Mouse (Mus musculus) forebrain, embryonic 16.5 days (tissue): ENCODE measurements around the gene Avpr2. TPM values are rescaled to one million over a fixed set of nuclear protein-coding genes. Genes with fewer than 3 reads are reported as not detected.
A peak's percentile ranks its signal among the peaks of the same experiment; 100 is the strongest.

Source experiments
- ATAC-seq: fragments of 200-750 bp; cut with Nextera tagmentation; 2 replicates; pipeline ENCODE4 v1.8.0; 2017; ENCODE audit warnings: mild to moderate bottlenecking, moderate library complexity
- H3K27ac ChIP-seq: fragments of 300-500 bp; sonication (generic); 2 replicates; pipeline ENCODE4 v1.5.1; 2014; ENCODE audit warnings: low read length, control low read depth
- H3K27me3 ChIP-seq: fragments of 300-500 bp; sonication (generic); replicated peaks from 2 replicates; pipeline ENCODE4 v1.6.1; 2014; ENCODE audit warnings: low read length; ENCODE audit not compliant: control insufficient read depth, insufficient read depth
- H3K36me3 ChIP-seq: fragments of 300-500 bp; sonication (generic); 2 replicates; pipeline ENCODE4 v1.6.1; 2014; ENCODE audit not compliant: control insufficient read depth, insufficient read depth
- H3K4me1 ChIP-seq: fragments of 300-500 bp; sonication (generic); replicated peaks from 2 replicates; pipeline ENCODE4 v1.6.1; 2014; ENCODE audit warnings: low read length; ENCODE audit not compliant: control insufficient read depth, insufficient read depth
- H3K4me2 ChIP-seq: fragments of 300-500 bp; sonication (generic); 2 replicates; pipeline ENCODE4 v1.6.1; 2014; ENCODE audit warnings: mild to moderate bottlenecking, low read length, control low read depth
- H3K4me3 ChIP-seq: fragments of 300-500 bp; sonication (generic); replicated peaks from 2 replicates; pipeline ENCODE4 v1.5.1; 2014; ENCODE audit warnings: mild to moderate bottlenecking, low read length, control low read depth
- H3K9ac ChIP-seq: fragments of 300-500 bp; sonication (generic); replicated peaks from 2 replicates; pipeline ENCODE4 v1.6.1; 2014; ENCODE audit warnings: low read depth, low read length, control low read depth
- H3K9me3 ChIP-seq: fragments of 300-500 bp; sonication (generic); 2 replicates; pipeline ENCODE4 v1.6.1; 2016; ENCODE audit warnings: low read length; ENCODE audit not compliant: control insufficient read depth
- WGBS: fragments of 180-500 bp; shearing (Covaris S2); extraction: QIAGEN DNeasy Blood & Tissue Kit; methylation state at CpG from one replicate; pipeline ENCODE4 v1.1.7; 2014; 5-methylcytosine and 5-hydroxymethylcytosine counted together
- polyA plus RNA-seq: library from polyadenylated mRNA; unstranded; fragments of >200 nt; fragmentation: Nextera tagmentation; extraction: Ambion mirVana; gene quantifications from 2 replicates; pipeline ENCODE4 v1.2.1, GENCODE M21; 2015

Avpr2 gene
- 0.16 and 0.24 TPM in 2 replicates for polyA plus RNA-seq

DNA sequence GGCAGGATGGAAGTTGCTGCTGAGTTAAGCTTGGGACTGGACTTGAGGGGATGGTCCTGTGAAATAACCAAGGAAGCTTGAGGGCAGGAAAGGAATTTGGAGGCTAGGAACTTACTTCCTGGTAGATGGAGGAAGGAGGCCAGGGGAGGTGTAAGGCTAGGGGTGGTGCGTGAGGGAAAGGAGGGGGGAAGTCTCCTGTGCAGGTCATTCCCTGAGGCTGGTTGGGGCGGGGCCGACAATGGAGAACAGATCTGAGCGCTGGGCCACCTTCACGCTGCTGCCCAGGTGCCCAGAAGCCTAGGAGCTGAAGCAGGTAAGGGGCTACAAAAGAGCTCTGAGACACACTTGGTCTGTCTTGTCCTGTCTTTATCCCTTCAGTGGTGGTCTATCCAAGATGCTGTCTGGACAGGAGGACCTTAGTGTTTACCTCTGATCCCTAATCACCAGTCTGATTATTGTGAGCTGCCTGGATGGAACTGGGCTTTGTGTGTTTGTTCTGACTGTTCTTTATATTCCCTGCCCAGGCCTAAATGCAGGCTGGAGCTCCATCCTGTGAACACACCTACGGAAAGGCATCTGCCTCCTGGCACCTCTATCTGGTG lies at the start of gene Avpr2:
Avpr2 (plus strand) TSS at position 552 of the 602 bp plus-strand sequence.
- no peaks in the 10 kb centered on the region for H3K4me1 ChIP-seq
- no peak within 1 kb of the TSS for H3K4me3 ChIP-seq
- no peaks in the 10 kb centered on the region for H3K9me3 ChIP-seq
- no peaks in the 10 kb centered on the region for H3K27me3 ChIP-seq
- H3K36me3 ChIP-seq, result no peaks in the 10 kb centered on the region
- no peak within 1 kb of the TSS for H3K4me2 ChIP-seq
- no peak within 1 kb of the TSS for H3K27ac ChIP-seq
- 83% methylated on average over 6 of the region's 6 CpGs for WGBS
- H3K9ac ChIP-seq, result no peak within 1 kb of the TSS
- no peak for ATAC-seq

GRCm38 (mm10) chrX:73854326-73855086 lies 37.4 kb upstream of the Avpr2 start:
- Histone ChIP-seq H3K36me3 (peaks cover 5% of the 10 kb centered on the region; the same call in 1 of the 2 replicates), H3K27me3 (no peaks in the 10 kb centered on the region), H3K9ac (no peak overlapping the region), H3K9me3 (no peaks in the 10 kb centered on the region), H3K4me3 (no peak overlapping the region), H3K4me1 (no peaks in the 10 kb centered on the region), H3K4me2 (no peak overlapping the region), H3K27ac (no peak overlapping the region)
- peak; percentile 16; the same call in 1 of the 2 replicates for ATAC-seq
- WGBS, result 70% methylated on average over 9 of the region's 9 CpGs

DNA sequence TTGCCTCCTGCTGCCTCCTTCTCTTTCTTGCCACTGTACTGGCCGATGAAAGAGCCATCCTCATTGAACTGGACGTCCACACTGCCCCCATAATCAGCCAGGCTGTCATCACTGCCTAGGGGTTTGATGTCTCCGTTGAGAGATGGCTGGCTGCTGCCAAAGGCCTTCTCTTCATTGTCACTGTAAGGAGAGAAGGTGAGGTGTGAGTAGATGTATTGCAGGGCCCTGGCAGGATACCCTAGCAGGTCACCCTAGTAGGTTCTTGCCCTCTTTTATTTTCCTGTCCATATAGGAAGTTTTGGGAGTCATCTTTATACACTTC lies 36.9 kb upstream of the Avpr2 start:
- Histone ChIP-seq H3K4me1 (no peaks in the 10 kb centered on the region), H3K9me3 (no peaks in the 10 kb centered on the region), H3K27me3 (no peaks in the 10 kb centered on the region), H3K4me3 (no peak overlapping the region), H3K9ac (no peak overlapping the region), H3K27ac (no peak overlapping the region), H3K4me2 (no peak overlapping the region), H3K36me3 (peaks cover 6% of the 10 kb centered on the region; the same call in 1 of the 2 replicates)
- ATAC-seq, result no peak
- WGBS, result 76% methylated on average over 3 of the region's 3 CpGs

- H3K4me3 ChIP-seq, result no peak overlapping the region
- no peaks in the 10 kb centered on the region for H3K27me3 ChIP-seq
- WGBS, result 42% methylated on average over 3 of the region's 3 CpGs
- no peak overlapping the region for H3K27ac ChIP-seq
- peak; percentile 63 for ATAC-seq
- H3K36me3 ChIP-seq, result peaks cover 2% of the 10 kb centered on the region; the same call in 1 of the 2 replicates
- H3K9ac ChIP-seq, result no peak overlapping the region
- no peak overlapping the region for H3K4me2 ChIP-seq
- H3K4me1 ChIP-seq, result peaks cover 28% of the 10 kb centered on the region
- H3K9me3 ChIP-seq, result no peaks in the 10 kb centered on the region
Observed at GRCm38 (mm10) chrX:73864692-73865091, 27.2 kb upstream of the Avpr2 start.

DNA sequence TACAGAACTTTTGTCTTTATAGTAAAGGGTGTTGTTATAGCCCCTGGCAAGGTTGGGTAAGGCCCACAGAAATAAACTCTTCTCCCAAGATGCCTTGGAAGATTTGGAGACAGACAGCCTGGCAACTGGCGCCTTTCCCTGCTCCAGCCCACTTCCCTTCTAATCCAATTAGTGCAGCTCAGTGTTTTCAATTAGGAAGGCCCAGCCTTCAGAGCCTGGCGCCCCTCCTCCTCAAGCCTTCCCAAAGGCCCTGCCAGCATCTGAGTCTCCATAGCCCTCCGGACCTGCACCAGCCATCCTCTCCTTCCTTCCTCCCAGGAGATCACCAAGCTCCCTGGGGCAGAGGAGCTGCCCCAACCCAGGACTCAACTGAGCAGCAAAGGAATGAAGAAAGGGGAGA lies 24.6 kb upstream of the Avpr2 start:
- H3K27me3 ChIP-seq, result no peaks in the 10 kb centered on the region
- H3K4me3 ChIP-seq, result no peak overlapping the region
- 27% methylated on average over 3 of the region's 3 CpGs for WGBS
- peak; percentile 67 for ATAC-seq
- H3K9ac ChIP-seq, result peak overlapping the region; percentile 22; the same call in 1 of the 2 replicates
- peaks cover 31% of the 10 kb centered on the region for H3K4me1 ChIP-seq
- H3K27ac ChIP-seq, result peak overlapping the region; percentile 87
- 0 out of 2 replicates have a peak, but pooled peaks cover 2% of the 10 kb centered on the region for H3K36me3 ChIP-seq
- no peaks in the 10 kb centered on the region for H3K9me3 ChIP-seq
- H3K4me2 ChIP-seq, result no peak overlapping the region

- H3K27ac ChIP-seq, result peak overlapping the region; percentile 87
- H3K4me3 ChIP-seq, result no peak overlapping the region
- no peaks in the 10 kb centered on the region for H3K27me3 ChIP-seq
- H3K9me3 ChIP-seq, result no peaks in the 10 kb centered on the region
- WGBS, result 75% methylated on average over 1 of the region's 1 CpGs
- no peak overlapping the region for H3K4me2 ChIP-seq
- no peaks in the 10 kb centered on the region for H3K36me3 ChIP-seq
- H3K4me1 ChIP-seq, result peaks cover 36% of the 10 kb centered on the region
- peak; percentile 11; the same call in 1 of the 2 replicates for ATAC-seq
- H3K9ac ChIP-seq, result no peak overlapping the region
Observed at GRCm38 (mm10) chrX:73867852-73868251, 24.1 kb upstream of the Avpr2 start.

DNA sequence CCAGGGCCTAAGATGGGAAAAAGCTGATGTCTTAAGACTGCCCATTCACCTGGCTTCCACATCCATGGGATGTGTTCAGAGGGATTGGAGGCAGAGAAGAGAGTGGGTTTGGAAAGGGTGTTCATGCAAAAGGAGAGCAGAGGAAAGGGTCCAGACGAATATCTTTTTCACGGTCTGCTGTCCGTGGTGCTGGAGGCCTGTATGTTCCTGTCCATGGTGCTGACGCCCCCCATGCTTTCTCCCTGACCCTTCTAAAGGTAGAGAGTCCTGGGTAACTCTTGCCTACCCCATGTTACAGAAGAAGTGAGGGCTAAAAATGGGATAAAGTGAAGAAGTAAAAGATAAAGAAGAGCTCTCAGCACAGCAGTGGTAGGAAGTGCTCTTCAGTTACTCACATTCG lies 22.6 kb upstream of the Avpr2 start:
- no peaks in the 10 kb centered on the region for H3K27me3 ChIP-seq
- no peak overlapping the region for H3K4me3 ChIP-seq
- no peak overlapping the region for H3K27ac ChIP-seq
- no peaks in the 10 kb centered on the region for H3K36me3 ChIP-seq
- H3K4me1 ChIP-seq, result peaks cover 36% of the 10 kb centered on the region
- H3K4me2 ChIP-seq, result no peak overlapping the region
- 14% methylated on average over 5 of the region's 5 CpGs for WGBS
- no peak overlapping the region for H3K9ac ChIP-seq
- H3K9me3 ChIP-seq, result no peaks in the 10 kb centered on the region
- no peak for ATAC-seq

- Histone ChIP-seq H3K9me3 (no peaks in the 10 kb centered on the region), H3K36me3 (no peaks in the 10 kb centered on the region), H3K27me3 (no peaks in the 10 kb centered on the region), H3K4me3 (no peak overlapping the region), H3K4me1 (peaks cover 31% of the 10 kb centered on the region), H3K9ac (no peak overlapping the region), H3K27ac (no peak overlapping the region), H3K4me2 (no peak overlapping the region)
- ATAC-seq, result no peak
Observed at GRCm38 (mm10) chrX:73871474-73871873, 20.4 kb upstream of the Avpr2 start.

- no peaks in the 10 kb centered on the region for H3K27me3 ChIP-seq
- H3K27ac ChIP-seq, result no peak overlapping the region
- peaks cover 30% of the 10 kb centered on the region for H3K4me1 ChIP-seq
- 0 out of 2 replicates have a peak, but pooled peaks have one; percentile 26 for ATAC-seq
- H3K9me3 ChIP-seq, result no peaks in the 10 kb centered on the region
- no peak overlapping the region for H3K4me3 ChIP-seq
- no peak overlapping the region for H3K9ac ChIP-seq
- WGBS, result 50% methylated on average over 1 of the region's 1 CpGs
- H3K36me3 ChIP-seq, result no peaks in the 10 kb centered on the region
- no peak overlapping the region for H3K4me2 ChIP-seq
Observed at GRCm38 (mm10) chrX:73871956-73872355, 19.9 kb upstream of the Avpr2 start.
